Mouse (Mus musculus) stomach, postnatal 0 days (tissue): ENCODE measurements around the gene Nup160.

ENCODE experiments used
- CTCF ChIP-seq: IDR thresholded peaks from 2 replicates; pipeline ENCODE4 v1.5.1; 2016; ENCODE audit warnings: antibody characterized with exemption, low read depth, mild to moderate bottlenecking, moderate library complexity
- EP300 ChIP-seq: optimal IDR thresholded peaks from 2 replicates; pipeline ENCODE3; 2016; ENCODE audit warnings: antibody characterized with exemption

GRCm38 (mm10) chr2:90673339-90673738 lies 3.7 kb upstream of the Nup160 start:
- no peak for TF ChIP-seq CTCF
- no peak for TF ChIP-seq EP300
